Mouse (Mus musculus) megakaryocyte progenitor cell, adult 5-6 weeks (primary cell): ENCODE measurements around the gene Mrps9. TPM values are rescaled to one million over a fixed set of nuclear protein-coding genes. Genes with fewer than 3 reads are reported as not detected.

Experiments used
- ATAC-seq: replicated peaks from 2 replicates; pipeline ENCODE4 v1.8.0; 2016; ENCODE audit warnings: mild to moderate bottlenecking, moderate TSS enrichment, inconsistent platforms; ENCODE audit not compliant: poor library complexity
- total RNA-seq, 2 experiments: library from RNA; stranded (forward) in 1 of 2; stranded (reverse) in 1 of 2; fragments of 157-497, 149-512 nt in 1 of 2; fragments of 200-1000 nt in 1 of 2; gene quantifications; 2 replicates each; pipeline versions ENCODE4 v1.2.3 to v1.2.4; 2015 to 2017

Gene Mrps9
- total RNA-seq, 2 experiments from 2014 or later: 70.0 to 70.6 TPM

DNA sequence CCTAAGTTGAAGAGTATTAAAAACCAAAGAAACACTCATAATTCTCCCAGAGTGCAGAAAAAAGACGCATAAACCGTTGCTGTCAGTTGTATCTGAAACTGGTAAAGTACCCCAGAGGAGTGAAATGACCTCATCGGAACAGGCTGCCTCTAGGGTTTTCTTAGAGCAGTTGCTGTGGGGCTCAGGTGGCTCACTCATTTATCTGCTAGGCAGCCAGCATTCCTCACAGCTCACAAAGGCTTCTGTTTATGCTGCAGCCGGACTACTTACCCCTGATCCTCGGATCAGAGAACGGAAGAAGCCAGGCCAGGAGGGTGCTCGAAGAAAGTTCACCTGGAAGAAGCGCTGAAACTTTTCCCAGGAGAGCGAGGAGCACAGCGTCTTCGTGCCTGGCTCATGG is 54.1 kb downstream of the Mrps9 start:
- no peak for ATAC-seq

DNA sequence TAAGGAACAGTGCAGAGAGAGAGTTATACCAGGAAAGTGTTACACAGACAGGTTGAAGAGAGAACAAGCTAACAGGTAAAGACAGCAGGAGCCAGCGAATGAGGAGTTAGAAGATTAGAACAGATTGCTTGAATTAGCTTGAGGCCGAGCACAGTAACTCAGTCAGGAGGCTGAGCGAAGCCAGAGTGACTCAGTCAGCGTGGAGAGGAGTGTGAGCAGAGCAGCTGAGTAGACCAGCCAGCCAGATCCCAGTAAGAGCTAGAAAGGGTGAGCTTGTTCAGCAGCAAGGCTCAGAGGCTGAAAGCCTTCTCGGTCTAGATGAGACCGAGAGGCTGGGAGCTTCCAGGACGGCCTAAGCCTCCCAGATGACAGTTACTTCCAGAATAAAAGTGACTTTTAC is 55.7 kb downstream of the Mrps9 start:
- ATAC-seq: no peak

DNA sequence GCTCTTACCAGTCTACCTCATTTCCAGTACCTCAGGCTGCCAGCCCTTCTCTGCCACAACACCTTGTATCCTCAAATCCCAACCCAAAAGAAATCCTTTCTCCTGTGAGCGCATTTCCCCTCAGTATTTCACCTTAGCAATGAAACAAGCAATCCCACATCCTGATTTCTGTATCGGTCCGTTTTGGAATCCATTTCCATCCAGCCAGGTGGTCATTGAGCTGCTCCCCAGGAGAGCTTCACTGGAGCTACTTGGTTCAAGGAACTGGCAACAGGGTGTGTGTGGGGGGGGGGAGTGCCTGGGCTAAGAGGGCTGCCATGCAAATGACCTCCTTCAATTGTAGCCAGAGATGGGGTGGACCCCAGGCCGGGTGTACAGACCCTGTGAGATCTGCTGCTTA is 56.1 kb downstream of the Mrps9 start:
- ATAC-seq: no peak

DNA sequence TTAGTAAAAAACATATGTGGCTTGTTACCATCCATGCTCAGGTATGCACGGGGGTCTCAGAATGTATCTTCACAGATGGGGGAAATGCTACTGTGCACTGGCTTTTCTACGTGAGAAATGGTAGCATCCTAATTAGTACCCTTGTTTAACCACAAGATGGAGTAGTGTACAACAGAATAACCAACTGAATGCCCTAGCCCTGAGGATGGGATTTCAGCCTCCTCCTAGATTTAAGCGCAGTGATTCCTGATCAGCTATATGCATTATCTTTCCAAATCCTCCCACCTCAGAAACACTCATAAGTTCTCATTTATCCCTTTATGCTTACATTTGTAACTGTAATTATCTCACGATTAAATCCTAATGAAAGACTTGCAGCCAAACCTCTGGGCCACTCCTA is 64.0 kb downstream of the Mrps9 start:
- peak; percentile 93 for ATAC-seq

DNA sequence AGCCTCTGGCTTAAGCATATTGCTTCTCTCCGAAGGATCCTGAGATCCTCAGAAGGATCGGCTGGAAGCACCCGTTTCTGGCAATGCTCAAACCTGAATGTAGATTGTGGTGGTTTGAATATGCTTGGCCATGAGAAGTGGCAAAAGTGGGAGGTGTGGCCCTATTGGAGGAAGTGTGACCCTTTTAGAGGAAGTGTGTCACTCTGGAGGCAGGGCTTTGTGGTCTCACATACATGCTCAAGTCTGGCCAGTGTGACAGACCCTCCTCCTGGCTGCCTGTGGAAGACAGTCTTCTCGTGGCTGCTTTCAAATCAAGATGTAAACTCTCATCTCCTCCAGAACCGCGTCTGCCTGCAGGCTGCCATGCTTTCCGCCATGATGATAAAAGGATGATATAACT is 65.7 kb downstream of the Mrps9 start:
- peak; percentile 77 for ATAC-seq

DNA sequence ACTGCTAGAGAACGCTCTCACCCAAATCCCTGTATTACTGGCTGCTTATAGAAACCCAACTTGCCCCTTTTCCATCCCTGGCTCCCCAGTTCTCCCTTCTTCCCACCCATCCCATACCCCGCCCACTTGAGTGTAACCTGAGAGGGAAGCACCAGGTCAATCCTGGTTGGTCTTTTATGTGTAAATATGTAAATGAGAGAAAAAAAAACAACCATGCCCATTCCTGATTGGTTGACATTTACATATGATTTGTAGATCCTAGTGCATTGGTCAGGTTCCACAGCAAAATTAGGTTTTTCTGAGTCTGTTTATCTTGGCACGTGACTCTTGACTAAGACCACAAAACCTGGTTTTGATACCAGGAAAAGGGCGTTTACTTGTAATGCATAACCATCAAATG is 66.9 kb downstream of the Mrps9 start:
- no peak for ATAC-seq

DNA sequence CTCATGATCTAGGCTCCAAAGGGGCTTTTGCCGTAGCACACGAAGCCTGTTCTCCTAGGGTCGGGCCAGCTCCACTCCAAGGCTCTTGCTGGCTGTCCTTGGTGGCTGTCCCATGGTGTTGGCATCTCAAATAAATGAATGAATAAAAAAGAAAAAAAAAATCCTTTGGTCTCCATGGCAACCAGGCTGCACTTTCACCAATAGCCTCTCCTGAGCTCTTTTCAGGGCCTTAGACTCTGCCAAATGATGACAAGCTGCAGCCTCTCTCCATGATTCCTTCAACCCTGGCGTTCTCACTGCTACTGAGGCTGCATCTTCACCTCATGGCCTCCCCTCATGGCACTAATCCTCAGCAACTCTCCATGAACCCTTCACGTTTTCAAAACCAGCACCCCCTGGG is 72.9 kb downstream of the Mrps9 start:
- ATAC-seq: no peak

DNA sequence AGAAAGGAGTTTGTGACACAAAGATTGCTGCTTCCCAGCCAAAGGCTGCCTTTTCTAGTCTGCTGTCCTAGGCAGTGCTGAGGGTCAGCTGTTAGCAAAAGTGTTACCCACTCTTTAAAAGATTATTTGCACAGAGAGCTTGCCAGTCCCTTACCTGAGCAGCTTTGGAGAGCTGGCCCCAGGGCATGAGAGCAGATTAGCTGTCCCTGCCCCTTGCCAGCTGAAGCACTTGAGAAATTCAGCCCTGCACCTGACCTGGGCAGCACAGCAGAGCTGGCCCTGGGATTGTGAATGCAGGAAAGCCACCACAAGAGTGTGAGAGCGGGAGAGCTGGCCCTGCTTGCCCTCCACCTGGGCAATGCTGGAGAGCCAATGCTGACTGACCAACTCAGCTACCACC is 82.6 kb downstream of the Mrps9 start:
- ATAC-seq: no peak

DNA sequence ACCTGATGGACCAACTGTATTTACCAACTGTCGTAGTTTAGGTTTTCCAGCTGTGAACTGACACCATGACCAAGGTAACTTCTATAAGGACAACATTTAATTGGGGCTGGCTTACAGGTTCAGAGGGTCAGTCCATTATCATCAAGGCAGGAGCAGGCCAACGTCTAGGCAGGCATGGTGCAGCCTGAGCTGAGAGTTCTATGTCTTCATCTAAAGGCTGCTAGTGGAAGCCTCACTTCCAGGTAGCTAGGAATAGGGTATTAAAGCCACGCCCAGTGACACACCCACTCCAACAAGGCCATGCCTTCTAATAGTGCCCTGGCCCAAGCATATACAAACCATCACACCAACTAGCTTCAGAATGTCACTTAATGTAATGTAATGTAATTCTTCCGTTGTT is 97.5 kb downstream of the Mrps9 start:
- no peak for ATAC-seq

DNA sequence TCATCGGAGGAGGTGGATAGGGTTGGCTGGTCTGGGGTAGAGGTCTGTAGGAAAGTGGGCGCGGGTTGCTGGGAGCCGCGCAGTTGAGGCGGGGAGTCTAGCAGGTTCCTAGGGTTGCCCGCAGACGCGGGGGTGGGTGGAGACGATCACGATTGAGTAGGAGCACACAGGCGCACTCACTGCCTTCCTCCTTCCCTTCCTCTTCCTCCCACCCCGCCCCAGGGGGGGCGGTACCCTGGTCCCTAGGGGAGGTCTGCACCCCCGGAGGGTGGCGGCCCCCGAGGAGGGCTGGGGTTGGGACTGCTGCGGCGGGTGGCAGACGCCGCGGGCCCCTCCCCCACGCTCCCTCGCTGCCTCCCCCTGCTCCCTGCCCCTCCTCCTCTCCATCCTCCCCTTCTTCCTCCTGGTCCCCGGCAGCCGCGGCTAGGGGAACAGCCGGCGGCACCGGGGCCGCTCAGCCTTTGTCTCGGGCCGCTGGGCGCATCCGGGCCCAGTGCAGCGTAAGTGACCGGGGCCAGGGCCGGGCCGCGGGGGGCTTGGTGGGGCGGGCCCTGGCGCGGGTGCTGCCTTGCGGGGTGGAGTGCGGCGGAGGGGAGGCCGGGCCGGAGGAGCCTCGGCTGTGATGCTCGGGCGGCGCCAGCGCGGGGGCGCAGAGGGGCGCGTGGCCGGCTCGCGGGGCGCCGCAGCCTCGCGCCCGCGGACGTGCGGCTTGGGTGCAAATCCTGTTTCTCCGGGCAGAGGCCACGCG is 101.9 kb downstream of the Mrps9 start, which contains the start of gene Gpr45:
Gene Gpr45, plus strand, starts transcription at position 139 of the 748 bp plus-strand sequence.
- peak; percentile 69 for ATAC-seq

DNA sequence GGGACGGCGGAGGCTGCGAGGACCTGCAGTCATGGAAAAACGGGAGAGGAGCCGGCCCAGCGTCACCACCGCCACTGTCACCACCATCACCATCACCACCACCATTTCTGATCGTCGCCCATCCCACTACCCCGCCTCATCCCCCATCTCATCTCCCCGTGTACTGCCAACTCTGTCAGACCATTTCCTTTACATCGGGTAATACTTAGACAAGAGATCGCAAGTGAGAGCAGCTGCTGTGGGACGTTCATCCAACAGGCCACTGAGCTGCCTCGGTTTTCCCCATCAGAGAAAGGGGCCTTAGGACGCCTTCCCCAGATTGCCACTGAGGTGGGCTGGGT is 102.4 kb downstream of the Mrps9 start:
- 0 out of 2 replicates have a peak, but pooled peaks have one; percentile 9 for ATAC-seq

Other genes starting within 250 kb of the Mrps9 start
- gene Pou3f3, start 155.5 kb upstream of the Mrps9 start, total RNA-seq (2015): not detected in 2 replicates
- not detected in 2 replicates for gene Pou3f3, start 155.5 kb upstream of the Mrps9 start, total RNA-seq (2017)
- 0.42 TPM in 1 of 2 replicates, not detected in the other for gene Gpr45, start 101.6 kb downstream of the Mrps9 start, total RNA-seq (2015)
- 0.17 and 0.42 TPM in 2 replicates for gene Gpr45, start 101.6 kb downstream of the Mrps9 start, total RNA-seq (2017)
- 19.0 and 24.6 TPM in 2 replicates for gene Tgfbrap1, start 247.4 kb downstream of the Mrps9 start, total RNA-seq (2015)
- gene Tgfbrap1, start 247.4 kb downstream of the Mrps9 start, total RNA-seq (2017): 11.2 and 11.6 TPM in 2 replicates
- 12.5 and 17.2 TPM in 2 replicates for gene AI597479, start 247.5 kb downstream of the Mrps9 start, total RNA-seq (2015)
- 19.8 and 26.5 TPM in 2 replicates for gene AI597479, start 247.5 kb downstream of the Mrps9 start, total RNA-seq (2017)